Mouse (Mus musculus) gastrocnemius, postnatal 10 days (tissue): ENCODE measurements around the gene Prmt7. TPM values are rescaled to one million over a fixed set of nuclear protein-coding genes. Genes with fewer than 3 reads are reported as not detected.
"Not testable (repeated sequence)": the region's sequence is repeated elsewhere in the genome, so short reads cannot be mapped to it uniquely, and the experiment has no call there.

Experiments used
- DNase-seq: peaks from one replicate; pipeline ENCODE4 v3.0.0; 2021; ENCODE audit warnings: mixed read lengths
- long read RNA-seq, 2 experiments: library from polyadenylated mRNA; stranded (forward); transcript quantifications; one replicate each; pipeline ENCODE4 v2.0.0; 2021
- total RNA-seq, 2 experiments: library from RNA; stranded (reverse); gene quantifications; 2 replicates each; pipeline ENCODE4 v1.2.3; 2021

The Prmt7 gene
- total RNA-seq, result 10 to 100 TPM; 23.8 to 25.5 TPM
- long read RNA-seq, experiment 1, transcript Prmt7-201 (18 exons, 3,472 nt), result major isoform, 86 of 93 reads
- long read RNA-seq, experiment 1, partial matches to known transcripts, result 3 of 93 reads
- long read RNA-seq, experiment 1, other reads (novel, unspliced or antisense), result 4 of 93 reads
- long read RNA-seq, experiment 2, transcript Prmt7-201 (18 exons, 3,472 nt), result major isoform, 85 of 101 reads
- long read RNA-seq, experiment 2, partial matches to known transcripts, result 8 of 101 reads
- long read RNA-seq, experiment 2, other reads (novel, unspliced or antisense), result 7 of 101 reads

DNA sequence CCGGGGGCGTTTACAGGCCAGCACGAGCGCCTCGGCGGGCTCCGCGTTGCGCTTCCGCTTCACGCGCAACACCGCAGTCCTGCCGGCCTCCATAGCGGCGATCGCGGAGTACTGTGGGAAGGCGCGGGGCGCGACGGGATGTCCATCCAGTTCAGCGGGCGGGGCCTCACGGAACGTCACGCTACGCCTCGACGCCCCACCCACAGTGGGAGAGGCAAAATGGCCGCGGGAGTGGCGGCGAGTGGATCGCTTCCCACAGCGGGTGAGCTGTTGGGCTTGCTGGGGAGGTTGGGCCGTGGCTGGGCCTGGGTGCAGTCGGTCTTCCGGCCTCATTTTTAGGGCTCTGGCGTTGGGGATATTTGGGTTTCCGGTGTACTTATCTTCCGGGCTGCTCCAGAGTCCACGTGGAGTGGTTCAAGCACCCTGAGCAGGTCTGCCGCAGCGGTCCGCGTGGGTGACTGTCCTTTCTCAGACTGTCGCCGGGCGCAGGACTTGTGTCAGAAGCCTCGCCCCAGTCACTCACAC is at the start of gene Prmt7, which contains the start of gene Slc7a6os:
Gene Prmt7, plus strand, starts transcription at position 116 of the 525 bp plus-strand sequence.
Gene Slc7a6os, minus strand, starts transcription at position 115 of the 525 bp plus-strand sequence.
- peak; percentile 95 for DNase-seq

DNA sequence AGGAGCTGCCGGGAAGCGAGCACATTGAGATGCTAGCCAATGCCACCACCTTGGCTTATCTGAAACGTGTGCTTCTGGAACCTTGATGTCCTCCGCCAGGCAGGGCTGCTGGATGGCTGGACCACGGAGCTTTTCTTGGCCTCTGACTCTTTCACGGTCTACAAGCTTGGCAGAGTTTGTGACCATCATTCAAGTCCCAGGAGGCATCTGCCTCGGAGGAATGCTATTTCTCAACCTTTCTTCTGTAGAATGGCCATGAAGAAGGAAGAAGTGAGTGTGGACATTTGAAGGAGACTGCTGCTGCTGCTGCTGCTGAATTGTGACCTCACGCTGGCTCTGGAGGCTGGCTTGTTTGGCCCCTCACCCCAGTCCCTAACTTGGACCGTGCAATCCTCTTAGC is 47.5 kb upstream of the Prmt7 start:
- DNase-seq, result no peak

DNA sequence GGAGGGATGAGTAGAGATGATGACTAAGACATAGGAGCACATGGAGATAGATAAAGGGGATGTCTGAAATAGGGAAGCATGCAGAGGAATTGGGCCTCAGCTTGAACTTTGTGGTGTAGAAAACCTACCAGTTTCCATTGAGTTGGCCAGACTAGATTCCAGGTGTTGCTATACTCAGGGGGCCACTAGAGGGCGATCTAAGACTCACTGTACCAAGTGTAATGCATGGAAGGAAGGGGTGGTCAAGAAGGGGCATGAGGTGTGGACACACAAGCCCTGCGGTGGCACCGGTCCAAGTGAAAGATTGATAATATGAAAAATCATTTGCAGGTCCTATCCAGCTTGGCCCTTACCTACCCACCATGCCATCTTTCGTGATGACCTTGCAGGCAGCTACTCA is 45.3 kb upstream of the Prmt7 start:
- DNase-seq, result peak; percentile 69

DNA sequence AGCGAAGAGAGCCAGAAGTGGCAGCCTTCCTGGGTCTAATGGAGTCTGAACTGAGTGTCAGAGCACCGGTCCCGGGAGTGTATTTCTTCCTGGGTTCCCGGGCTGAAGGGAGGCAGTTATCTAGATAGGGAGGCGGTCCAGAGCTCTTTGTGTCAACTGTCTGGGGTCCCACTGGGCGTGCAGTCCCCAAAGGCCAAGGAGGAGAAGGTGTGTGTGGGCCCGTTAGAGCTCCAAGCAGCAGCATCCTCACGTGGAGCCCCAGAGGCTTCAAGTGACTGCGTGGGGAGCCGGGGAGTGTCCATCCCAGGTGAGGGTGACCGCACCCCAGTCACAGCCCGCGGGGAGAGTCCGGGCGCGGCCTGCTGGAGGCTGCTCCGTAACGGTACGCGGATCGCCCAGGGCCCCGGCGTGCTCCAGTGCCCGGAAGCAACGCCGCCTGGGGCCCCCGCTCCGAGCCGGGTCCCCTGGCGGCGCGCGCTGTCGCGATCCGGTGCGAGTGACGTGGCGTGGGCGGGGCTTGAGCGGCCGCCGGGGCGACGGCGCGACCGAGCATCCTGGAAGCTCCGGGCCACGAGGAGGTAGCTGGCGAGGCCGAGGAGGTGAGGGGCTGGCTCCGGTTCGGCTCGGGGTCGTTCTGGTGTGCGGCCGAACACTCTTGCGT is 42.2 kb upstream of the Prmt7 start, which contains the start of gene Slc7a6:
Gene Slc7a6, plus strand, starts transcription at position 502 of the 661 bp plus-strand sequence.
- DNase-seq, result peak; percentile 83

DNA sequence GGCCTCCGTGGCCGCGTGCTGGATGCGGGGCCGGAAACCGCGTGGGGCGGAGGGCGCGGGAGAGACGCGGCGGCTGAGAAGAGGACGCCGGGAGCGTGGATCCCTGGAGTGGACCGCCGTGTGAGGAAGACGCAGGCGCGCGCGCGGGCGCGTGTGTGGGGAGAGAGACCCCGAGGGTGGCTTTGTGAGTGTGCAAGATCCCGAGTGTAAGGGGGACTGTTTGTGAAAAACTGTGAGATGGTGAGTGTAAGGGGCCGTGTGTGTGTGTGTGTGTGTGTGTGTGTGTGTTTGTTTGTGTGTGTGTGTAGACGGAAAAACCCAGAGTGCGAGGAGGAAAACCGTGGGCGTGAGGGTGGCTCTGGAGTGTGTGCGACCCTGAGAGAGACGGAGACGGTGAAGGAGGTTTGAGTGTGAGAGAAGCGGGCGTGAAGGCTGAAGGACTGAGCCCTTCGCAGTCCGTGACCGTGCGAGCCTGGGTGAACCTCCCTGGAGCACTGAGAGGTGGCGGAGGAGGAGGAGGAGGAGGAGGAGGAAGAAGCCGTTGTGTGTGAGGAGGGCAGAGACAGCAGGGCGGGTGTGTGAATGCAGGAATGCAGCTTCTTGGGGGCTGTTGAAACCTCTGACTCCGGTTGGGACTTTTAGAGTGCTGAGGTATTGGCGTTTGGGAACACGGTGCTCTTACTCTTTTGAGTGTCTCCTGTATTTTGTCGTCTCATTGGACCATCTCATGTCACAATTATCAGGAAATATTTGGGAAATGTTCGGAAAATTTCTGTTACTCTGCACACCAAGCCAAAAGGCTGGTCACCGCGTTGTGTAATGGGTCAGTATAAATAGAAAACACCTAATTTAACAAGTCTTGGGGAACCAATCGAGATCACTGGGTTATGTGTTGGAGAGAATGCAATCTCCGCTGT is 41.5 kb upstream of the Prmt7 start:
- peak; percentile 37 for DNase-seq

DNA sequence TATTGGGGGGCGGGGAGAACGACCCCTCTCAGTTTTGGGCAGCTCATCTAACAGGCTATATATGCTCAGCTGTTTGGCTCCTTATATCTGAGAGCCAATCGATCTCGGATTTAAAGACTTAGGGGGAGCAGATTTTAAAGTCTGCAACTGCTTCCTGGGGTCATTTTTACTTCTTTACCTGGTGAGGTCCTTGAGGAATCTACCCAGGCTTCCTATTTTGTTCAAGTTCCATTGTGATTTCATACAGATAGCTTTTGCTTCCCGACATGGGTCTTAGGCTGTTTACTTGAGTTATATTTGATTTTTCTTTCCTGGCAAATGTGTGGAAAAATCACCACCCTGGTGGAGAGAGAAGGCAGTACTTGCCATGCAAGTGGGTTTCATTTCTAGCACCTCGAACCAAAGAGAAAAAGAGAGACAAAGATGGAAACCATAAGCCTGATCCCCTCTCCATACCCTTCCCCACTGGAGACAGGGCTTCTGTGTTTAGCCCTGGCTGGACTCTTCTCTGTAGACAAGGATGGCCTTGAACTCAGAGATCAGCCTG is 40.7 kb upstream of the Prmt7 start:
- DNase-seq, result no peak

DNA sequence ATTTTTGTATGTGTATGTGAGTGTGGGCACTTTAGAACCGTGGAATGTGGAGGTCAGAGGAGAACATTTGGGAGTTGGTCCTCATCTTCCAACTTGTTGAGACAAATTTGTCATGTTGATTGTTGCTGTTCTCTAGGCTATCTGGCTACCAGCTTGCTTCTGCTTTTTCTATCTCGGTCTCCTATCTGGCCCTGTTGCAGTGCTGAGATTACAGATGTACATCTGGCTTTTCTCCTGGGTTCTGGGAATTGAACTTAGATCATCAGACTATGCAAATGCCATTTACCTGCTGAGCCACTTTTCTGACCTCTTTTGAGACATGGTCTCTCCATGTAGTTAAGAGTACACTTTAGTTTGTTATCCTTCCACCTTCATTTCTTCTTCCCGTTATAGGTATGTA is 37.2 kb upstream of the Prmt7 start:
- no peak for DNase-seq

DNA sequence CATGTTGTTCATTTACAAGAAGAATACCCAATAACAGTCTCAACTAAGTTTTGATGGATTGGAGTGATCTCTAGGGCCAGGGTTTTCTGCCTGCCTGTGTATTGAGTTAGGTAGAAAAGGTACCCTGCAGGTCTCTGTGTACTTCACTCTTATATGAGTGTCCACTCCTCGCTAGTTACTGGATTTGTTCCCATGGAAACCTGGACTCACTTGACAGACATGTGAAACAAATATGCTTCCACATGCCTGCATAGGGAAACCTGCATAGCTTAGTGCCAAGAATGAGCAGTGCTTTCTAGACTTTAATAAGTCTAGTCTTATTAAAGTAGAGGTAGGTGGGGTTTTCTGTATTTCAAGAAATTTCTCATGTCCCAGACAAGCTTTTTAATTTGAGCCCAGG is 33.8 kb upstream of the Prmt7 start:
- no peak for DNase-seq

DNA sequence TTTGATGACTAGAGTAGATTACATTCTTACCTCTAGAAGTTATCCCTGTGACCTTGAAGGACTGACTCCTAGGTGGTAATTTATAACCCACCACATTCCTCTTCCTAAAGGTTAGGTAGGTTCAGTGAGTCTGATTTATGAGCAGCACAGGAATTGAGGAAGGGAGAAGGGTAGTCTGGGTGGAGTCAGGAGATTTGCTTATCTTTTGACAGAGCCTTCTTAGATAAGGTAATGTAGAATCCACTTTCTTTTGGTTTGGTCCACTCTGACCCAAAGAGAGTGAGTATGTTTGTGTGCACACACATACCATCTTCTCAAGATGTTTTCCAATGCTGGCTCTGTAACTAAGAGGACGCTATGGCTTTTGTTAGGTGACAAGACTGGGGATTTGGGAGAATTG is 33.1 kb upstream of the Prmt7 start:
- no peak for DNase-seq

DNA sequence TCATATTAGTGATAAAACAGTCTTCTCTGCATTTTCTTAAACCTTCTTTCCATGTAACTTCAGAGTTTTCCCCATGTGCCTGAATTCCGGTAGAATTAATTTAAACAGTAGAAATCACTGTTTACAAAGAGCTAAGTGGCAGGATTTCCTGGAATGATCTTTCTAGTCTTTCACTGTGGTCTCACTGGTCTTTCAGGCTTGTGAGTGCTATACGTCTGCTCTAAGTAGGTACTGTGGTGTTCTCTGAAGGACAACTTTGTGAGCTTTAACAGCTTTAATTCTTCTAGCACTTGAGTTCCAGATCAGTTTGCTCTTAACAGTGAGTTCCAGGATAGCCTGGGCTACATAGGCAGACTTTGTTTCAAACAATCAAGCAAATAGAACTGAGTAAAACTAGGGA is 32.3 kb upstream of the Prmt7 start:
- DNase-seq, result no peak

DNA sequence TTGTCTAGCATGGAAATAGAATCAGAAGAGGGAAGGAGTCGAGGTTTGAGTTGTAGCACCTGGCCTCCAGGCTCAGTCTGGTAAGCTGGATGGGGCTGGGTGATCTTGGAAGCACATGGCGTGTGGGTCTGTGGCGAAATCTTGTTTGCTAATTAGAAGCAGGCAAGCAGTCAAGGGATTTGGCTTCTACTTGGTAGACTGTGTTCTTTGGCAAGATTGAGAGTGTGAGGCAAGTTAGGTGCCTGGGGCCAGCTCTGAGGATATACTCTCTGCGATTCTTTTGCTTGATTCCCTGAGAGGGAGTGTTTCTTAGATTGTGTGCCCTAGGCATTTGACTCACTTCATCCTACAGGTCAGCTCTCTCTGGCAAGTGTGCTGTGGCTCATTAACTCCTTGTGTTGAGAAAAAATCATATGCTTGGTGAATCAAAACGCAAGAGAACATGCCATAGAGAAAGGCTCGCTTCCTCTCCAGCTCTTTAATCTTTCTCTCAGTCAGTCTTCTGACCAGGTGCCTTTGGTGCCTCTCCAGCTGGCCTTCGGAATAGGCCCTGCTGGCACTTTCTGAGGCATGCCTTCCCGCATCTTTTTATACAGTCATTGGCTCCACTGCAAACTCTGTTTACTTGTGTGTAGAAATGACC is 25.0 kb upstream of the Prmt7 start:
- DNase-seq, result no peak

DNA sequence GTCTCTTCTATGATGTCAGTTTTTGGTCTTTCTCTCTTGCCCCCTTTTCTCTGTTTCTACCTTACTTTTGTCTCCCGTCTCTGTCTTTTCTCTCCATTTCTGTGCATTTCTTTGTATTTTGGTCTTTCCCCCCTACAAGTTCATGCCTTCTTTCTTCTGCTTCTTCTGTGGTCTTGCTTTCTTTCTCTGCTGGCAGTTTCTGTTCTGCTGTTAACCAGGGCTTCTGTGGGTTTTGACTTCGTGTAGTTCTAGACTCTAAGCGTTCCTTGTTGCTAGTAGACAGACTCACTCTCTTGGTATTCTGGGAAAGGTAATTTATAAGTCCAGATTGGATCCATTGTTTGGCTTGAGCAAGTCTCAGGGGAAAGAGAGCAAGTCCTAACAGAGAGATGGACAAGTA is 24.3 kb upstream of the Prmt7 start:
- DNase-seq, result no peak

DNA sequence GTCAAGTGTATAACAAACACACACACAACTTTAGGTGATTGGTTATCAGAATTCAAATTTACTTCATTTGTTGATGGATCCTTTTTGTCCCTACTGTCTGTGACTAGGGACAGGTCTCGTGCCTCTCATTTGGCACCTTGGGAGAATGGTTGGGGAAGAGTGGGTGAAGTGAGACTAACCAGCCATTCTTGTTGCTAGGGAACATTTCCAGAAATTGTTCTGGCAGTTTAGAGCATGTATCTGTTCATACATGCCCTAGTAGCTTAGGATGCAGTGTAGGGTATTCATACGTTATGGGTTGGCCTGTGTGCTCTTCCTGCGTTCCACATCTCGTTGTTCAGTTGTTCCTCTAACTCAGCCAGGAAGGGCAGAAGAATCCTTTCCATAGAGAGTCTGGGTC is 21.6 kb upstream of the Prmt7 start:
- no peak for DNase-seq

DNA sequence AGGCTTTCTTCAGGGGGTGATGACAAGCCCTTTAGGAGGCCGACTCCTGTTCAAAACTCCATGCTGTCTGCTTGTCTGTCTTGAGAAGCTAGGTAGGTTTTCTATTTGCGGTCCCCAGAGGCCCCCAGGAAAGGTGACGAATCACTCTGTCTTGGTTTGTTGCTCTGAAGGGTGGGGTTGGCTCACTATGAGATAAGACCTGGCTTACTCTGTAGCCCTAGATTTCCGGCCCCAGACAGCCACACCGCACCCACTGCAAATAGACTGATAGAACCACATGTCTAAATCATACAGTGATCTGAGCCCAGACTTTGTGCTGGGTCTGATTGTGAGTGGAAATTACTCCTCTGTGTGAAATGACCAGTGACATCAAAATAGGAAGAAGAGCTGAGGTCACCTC is 19.1 kb upstream of the Prmt7 start:
- DNase-seq, result no peak

DNA sequence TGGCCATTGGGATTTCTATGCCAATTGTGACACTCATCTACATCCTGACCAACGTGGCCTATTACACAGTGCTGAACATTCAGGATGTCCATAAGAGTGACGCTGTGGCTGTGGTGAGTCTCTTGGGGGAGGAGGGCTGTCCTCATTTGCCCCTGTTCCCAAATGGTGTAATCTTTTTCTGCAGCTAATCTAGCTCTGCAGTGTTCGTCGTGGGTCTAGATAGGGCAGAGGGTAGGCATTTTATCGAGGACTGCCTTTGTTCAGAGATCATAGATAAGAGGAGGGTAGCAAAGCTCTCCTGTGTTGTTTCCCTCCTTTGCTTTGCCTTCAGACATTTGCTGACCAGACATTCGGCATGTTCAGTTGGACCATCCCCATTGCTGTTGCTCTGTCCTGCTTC is 17.6 kb upstream of the Prmt7 start:
- DNase-seq, result no peak

DNA sequence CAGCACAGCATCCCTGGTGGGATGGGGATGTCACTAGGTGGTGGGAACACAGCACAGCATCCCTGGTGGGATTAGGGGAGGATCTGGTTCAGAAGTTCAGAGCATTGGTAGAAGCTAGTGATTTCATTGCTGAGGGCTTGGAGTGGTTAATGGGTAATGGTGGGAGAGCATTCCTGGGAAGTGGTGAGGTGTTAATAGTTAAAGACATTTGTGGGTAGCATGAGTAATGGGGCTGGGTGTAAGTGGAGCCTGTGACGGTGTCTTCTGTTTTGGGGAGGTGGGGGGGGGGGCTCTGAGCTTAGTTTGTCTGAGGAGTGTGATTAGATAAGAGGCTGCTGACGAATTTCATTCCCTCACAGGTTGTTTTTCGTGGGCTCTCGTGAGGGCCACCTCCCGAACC is 16.7 kb upstream of the Prmt7 start:
- no peak for DNase-seq

DNA sequence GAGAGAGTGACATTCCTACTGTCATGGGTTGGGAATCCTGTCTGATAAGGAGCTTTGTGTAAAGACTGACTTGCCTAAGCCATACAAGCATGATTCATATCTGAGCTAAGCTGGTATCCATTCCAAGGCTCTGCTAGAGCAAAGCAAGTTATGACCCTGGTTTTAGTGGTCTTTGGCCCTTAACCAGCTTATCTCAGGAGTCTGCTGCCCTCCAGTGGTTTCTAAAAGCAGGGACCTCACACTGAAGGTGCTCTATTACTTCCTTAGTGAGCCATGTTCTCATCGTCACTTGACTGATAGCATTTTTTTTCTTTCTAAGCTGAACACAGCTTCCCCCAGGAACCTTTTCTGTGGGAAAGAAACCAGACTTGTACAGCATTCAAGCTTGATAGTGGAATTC is 12.0 kb upstream of the Prmt7 start:
- no peak for DNase-seq

DNA sequence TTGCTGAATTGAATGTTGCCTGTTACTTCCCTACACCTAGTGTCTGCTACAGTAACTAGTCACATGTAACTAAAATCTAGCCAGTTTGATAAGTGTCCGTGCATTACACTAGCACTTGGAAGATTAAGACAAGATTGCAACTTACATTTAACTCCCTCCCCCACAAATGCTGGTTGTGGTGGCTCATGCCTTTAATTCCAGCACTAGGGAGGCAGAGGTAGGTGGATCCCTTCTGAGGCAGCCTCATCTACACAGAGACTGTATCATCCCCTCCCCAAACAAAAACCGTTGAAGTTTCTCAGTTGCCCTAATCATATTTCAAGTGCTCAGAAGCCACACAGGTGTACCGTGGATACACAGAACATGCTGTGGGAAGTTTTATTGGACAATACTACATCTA is 11.1 kb upstream of the Prmt7 start:
- not testable (repeated sequence) for DNase-seq

DNA sequence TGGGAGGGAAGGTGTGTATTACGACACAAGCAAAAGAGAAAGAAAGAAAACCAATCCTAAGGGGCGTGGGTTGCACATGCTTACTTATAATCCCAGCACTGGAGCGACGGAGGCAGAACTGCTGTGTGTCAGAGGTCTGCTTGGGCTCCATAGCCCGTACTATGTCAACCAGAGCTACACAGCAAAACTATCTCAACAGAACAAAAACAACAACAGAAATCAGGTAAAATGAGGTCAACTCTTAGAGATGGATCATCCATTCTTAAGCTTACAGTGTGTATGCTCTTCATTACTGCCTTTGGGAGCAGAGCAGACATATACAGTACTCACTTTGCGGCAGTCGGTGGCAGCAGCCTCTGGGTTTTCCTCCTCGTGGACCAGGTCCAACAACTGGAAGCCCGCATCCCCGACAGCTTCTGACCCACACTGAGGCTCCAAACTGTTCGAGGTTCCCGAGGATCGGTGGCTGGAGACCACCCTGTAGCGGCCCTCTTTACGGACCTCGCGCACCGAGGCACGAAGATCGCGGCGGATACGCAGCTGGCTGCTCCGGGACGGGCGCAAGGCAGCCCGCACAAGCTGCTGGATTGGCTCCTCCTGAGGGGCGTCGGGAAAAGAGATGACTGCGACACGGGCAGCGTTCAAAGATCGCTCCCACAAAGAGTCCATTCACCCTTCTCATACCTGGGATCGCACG is 553 bp upstream of the Prmt7 start:
- peak; percentile 42 for DNase-seq

DNA sequence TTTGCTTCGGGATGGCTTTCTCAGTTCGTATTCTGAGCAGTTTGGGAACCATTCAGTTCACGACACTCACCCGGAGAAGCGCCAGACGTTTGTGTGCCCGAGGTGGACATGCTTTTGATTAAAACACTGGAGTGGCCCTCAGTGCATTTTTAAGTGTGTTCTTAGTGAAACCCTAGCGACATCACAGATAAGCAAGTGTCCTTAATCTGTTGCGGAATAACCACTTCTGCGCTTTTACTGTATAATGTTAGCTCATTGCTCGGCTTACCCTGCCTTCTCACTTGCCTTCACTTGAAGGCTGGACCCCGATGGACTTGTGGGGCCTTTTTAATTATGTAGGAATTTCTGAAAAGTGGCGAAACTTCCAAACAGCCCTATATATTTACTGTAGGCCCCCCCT is 685 bp downstream of the Prmt7 start:
- no peak for DNase-seq

DNA sequence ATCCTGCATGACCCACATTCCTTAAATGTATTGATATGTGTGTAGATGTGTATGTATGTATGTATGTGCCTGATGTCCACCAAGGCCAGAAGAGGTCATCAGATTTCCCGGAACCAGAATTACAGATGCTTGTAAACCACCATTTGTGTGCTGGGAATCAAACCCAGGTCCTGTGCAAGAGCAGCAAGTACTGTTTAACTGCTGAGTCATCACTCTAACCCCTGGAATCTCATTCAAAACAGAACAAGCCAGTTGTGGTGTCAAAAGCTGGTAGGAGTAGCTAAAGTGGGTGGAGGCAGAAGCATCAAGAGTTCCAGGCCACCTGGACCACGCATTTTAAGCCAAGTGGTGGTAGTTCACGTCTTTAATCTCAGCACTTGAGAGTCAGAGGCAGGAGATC is 3.2 kb downstream of the Prmt7 start:
- no peak for DNase-seq
